Mouse (Mus musculus) c-Kit-positive CD71-positive TER-119-positive erythroid progenitor cells, embryonic 14.5 days (primary cell): ENCODE results near the gene Hoxd11.

Experiments
- DNase-seq: peaks from one replicate; pipeline ENCODE4 v3.0.0-alpha.2; 2013; ENCODE audit warnings: low spot score

The Hoxd11 gene

GRCm38 (mm10) chr2:74666411-74666810 is 12.9 kb upstream of the Hoxd11 start:
- DNase-seq: no peak

GRCm38 (mm10) chr2:74667191-74667841 is 12.0 kb upstream of the Hoxd11 start:
- DNase-seq: no peak

- DNase-seq: no peak
Measured at GRCm38 (mm10) chr2:74667842-74668357, 11.5 kb upstream of the Hoxd11 start, which contains the start of gene Hoxd13. Gene Hoxd13 (plus strand): TSS chr2:74668310.

- no peak for DNase-seq
Measured at GRCm38 (mm10) chr2:74668370-74669229, 10.8 kb upstream of the Hoxd11 start.

- DNase-seq: no peak
Measured at GRCm38 (mm10) chr2:74669230-74669578, 10.2 kb upstream of the Hoxd11 start.

GRCm38 (mm10) chr2:74669650-74670235 is 9.6 kb upstream of the Hoxd11 start:
- no peak for DNase-seq

- DNase-seq: no peak
Measured at GRCm38 (mm10) chr2:74670632-74671188, 8.6 kb upstream of the Hoxd11 start.

GRCm38 (mm10) chr2:74671847-74672246 is 7.5 kb upstream of the Hoxd11 start:
- no peak for DNase-seq

- DNase-seq: no peak
Measured at GRCm38 (mm10) chr2:74672481-74673362, 6.6 kb upstream of the Hoxd11 start.

- no peak for DNase-seq
Measured at GRCm38 (mm10) chr2:74673835-74674425, 5.4 kb upstream of the Hoxd11 start.

GRCm38 (mm10) chr2:74674881-74675665 is 4.3 kb upstream of the Hoxd11 start, which contains the start of gene Hoxd12:
Gene Hoxd12 (plus strand): TSS chr2:74675013.
- DNase-seq: no peak

- no peak for DNase-seq
Measured at GRCm38 (mm10) chr2:74675666-74676282, 3.6 kb upstream of the Hoxd11 start.

- no peak for DNase-seq
Measured at GRCm38 (mm10) chr2:74676376-74677052, 2.8 kb upstream of the Hoxd11 start.

GRCm38 (mm10) chr2:74677106-74677505 is 2.3 kb upstream of the Hoxd11 start:
- DNase-seq: no peak

GRCm38 (mm10) chr2:74679596-74679971 is 227 bp downstream of the Hoxd11 start:
- DNase-seq: no peak

GRCm38 (mm10) chr2:74679980-74680379 is 623 bp downstream of the Hoxd11 start:
- no peak for DNase-seq

GRCm38 (mm10) chr2:74680561-74681398 is 1.4 kb downstream of the Hoxd11 start:
- DNase-seq: no peak
